Mouse (Mus musculus): ENCODE measurements around the gene Mdfi.

The Mdfi gene

GRCm38 (mm10) chr17:47812200-47812599, 22.3 kb downstream of the Mdfi start:
- in situ Hi-C loops (cut with MboI; ENCODE audit: unreplicated experiment in 2 of 2): loop anchor here in 1 of 2 experiments (25.0 kb wide), 3 partner anchors 800 to 1575 kb away; no protein-coding TSS in a partner anchor

GRCm38 (mm10) chr17:47811265-47811800, 23.2 kb downstream of the Mdfi start:
- in situ Hi-C loops (cut with MboI; ENCODE audit: unreplicated experiment in 2 of 2): loop anchor here in 1 of 2 experiments (25.0 kb wide), 3 partner anchors 801 to 1576 kb away; no protein-coding TSS in a partner anchor

- in situ Hi-C loops (cut with MboI; ENCODE audit: unreplicated experiment in 2 of 2): loop anchor here in 1 of 2 experiments (25.0 kb wide), 3 partner anchors 806 to 1581 kb away; no protein-coding TSS in a partner anchor
Measured at GRCm38 (mm10) chr17:47806230-47806629, 28.3 kb downstream of the Mdfi start.

DNA sequence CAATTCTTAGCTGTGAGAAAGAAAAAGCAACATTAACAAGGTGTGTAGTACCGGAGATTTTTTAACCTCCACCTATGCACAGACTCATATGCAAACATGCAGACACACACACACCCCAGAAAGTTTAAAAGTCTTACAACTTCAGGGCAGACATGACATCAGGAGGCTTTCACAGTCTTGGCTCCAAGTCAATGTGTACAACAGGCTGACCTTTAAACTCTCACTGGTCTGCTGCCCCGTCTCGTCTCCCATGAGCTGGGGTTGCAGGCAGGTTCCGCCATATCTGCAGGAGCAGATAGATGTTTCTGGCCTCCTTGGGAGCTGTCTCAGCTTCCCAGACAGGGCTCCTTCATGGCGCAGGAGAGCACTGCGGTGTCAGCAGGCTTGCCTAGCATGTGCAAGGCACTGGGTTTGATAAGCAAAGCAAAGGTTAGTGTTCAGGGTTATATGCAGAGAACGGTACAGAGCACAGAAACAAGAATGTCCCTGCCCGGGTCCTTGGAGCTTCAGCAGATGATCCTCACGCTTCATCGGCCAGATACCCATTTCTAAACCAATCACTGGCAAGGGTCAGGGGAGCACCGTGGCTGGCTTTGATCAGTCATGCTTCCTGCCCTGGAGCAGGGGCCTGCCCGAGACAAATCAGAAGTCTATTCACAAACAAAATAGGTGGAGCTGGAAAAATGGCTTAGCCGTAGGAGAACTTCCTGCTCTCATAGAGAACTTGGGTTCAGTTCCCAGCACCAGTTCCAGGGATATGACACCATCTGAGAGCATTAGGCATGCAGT, 29.2 kb downstream of the Mdfi start:
- in situ Hi-C loops (cut with MboI; ENCODE audit: unreplicated experiment in 2 of 2): loop anchor here in 1 of 2 experiments (25.0 kb wide), 3 partner anchors 807 to 1582 kb away; no protein-coding TSS in a partner anchor

DNA sequence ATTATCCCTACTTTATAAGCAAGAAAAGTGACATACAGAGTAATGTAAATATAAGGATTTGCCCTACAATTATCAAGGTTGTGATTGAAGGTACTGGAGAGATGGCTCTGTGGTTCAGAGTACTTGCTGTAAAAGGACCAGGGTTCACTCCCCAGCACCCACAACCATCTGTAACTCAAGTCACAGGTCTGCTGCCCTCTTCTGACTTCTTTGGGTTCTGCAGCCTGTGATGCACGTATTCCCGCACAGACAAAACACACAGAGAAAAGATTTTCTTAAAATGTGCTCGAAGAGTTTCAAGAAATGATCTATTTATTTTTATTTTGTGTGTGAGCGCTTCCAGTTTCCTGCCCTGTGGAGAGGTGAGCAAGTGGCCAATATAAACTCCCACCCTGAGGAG, 30.8 kb downstream of the Mdfi start:
- in situ Hi-C loops (cut with MboI; ENCODE audit: unreplicated experiment in 2 of 2): loop anchor here in 1 of 2 experiments (25.0 kb wide), 3 partner anchors 809 to 1584 kb away; no protein-coding TSS in a partner anchor

- in situ Hi-C loops (cut with MboI; ENCODE audit: unreplicated experiment in 2 of 2): loop anchor here in 1 of 2 experiments (25.0 kb wide), 3 partner anchors 809 to 1584 kb away; no protein-coding TSS in a partner anchor
Measured at GRCm38 (mm10) chr17:47802806-47803205, 31.7 kb downstream of the Mdfi start.

- in situ Hi-C loops (cut with MboI; ENCODE audit: unreplicated experiment in 2 of 2): loop anchor here (5.0 to 10.0 kb wide), 4 partner anchors 65 to 540 kb away; no protein-coding TSS in a partner anchor
Measured at GRCm38 (mm10) chr17:47797383-47797782, 37.1 kb downstream of the Mdfi start.

- in situ Hi-C loops (cut with MboI; ENCODE audit: unreplicated experiment in 2 of 2): loop anchor here (5.0 to 10.0 kb wide), 4 partner anchors 65 to 540 kb away; no protein-coding TSS in a partner anchor
Measured at GRCm38 (mm10) chr17:47796968-47797367, 37.5 kb downstream of the Mdfi start.

DNA sequence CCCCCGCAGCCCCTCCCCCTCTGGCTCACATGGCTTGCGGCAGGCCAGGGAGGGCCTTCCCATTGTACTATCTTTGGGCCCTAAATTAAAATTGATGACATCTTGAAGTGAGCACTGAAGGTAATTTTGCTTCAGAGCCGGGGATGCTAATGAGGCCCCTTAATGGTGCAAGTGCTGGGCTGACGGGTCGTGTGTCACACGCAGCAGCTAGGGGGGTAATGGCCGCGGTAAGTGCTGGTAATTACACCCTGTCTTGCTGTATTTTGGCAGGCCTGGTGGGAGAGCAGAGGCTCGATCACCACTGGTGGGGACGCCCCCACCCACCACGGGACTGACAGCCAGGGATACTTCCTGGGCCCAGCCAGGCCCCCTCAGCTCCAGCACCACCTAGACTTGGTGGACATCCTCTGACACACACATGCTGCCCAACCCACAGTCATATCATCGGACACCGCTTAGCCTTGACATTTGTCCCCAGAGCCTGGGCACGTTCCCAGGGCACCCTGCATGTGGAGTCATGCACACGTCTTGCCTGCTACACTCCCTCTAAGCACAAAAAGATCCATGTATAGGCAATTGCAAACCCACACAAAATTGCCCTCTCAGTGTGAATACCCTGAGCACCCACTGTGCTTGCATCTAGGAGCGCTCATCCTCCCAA, 38.2 kb downstream of the Mdfi start:
- in situ Hi-C loops (cut with MboI; ENCODE audit: unreplicated experiment in 2 of 2): loop anchor here (5.0 to 10.0 kb wide), 4 partner anchors 66 to 541 kb away; no protein-coding TSS in a partner anchor

DNA sequence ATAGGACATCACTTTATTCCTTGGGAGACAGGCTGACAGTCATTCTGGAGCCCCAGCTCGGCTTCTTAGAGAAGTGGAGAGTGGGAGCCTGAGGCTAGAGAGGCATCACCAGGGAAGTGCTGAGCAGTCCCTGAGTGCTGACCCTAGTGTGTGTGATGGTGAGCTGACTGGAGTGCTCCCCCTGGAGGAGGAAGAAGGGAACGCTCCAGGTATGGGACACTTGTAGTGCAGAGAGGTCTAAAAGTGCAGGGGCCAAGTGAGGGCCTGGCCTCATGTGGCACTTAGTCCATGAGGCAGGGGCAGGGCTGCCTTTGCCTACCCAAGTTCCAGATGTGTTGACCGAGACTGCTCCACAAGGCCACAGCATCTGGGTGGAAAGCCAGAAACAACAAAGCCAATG, 39.0 kb downstream of the Mdfi start:
- in situ Hi-C loops (cut with MboI; ENCODE audit: unreplicated experiment in 2 of 2): loop anchor here (5.0 to 10.0 kb wide), 4 partner anchors 67 to 542 kb away; no protein-coding TSS in a partner anchor

- in situ Hi-C loops (cut with MboI; ENCODE audit: unreplicated experiment in 2 of 2): loop anchor here (5.0 to 10.0 kb wide), 4 partner anchors 51 to 544 kb away; no protein-coding TSS in a partner anchor
Measured at GRCm38 (mm10) chr17:47793377-47793776, 41.1 kb downstream of the Mdfi start.

- in situ Hi-C loops (cut with MboI; ENCODE audit: unreplicated experiment in 2 of 2): loop anchor here (5.0 to 10.0 kb wide), 4 partner anchors 50 to 545 kb away; no protein-coding TSS in a partner anchor
Measured at GRCm38 (mm10) chr17:47792098-47792863, 42.2 kb downstream of the Mdfi start.

DNA sequence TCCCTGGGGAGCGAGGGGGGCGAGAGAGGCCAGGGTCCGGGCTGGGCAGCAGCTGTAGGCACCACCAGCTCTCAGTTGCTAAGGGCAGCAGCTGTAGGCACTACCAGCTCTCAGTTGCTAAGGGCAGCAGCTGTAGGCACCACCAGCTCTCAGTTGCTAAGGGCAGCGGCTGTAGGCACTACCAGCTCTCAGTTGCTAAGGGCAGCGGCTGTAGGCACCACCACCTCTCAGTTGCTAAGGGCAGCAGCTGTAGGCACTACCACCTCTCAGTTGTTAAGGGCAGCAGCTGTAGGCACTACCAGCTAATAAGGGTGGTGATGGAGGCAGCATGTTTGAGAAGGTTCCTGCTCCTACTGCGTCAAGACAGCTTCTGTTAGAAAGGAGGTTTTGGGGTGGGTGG, 45.5 kb downstream of the Mdfi start:
- in situ Hi-C loops (cut with MboI; ENCODE audit: unreplicated experiment in 2 of 2): no loop called here

DNA sequence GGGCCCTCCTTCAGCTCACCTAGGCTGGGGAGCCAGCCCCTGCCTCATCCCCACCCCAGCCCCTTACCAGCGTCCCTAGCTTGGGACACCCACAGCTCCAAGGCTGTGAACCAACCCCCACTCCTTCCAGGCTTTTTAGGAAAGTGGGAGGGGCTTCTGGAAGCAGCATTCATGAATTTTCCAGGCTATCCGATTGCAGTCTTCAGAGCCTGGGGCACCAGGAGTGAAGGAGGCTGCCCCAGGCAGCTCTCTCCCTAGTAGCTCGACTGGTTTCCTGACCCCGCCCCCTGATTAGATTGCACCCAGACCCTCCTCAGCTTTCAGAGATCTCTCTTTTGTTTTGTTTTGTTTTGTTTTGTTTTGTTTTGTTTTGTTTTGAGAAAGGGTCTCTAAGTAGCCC, 46.2 kb downstream of the Mdfi start:
- in situ Hi-C loops (cut with MboI; ENCODE audit: unreplicated experiment in 2 of 2): no loop called here

GRCm38 (mm10) chr17:47787632-47788031, 46.9 kb downstream of the Mdfi start:
- in situ Hi-C loops (cut with MboI; ENCODE audit: unreplicated experiment in 2 of 2): no loop called here

- in situ Hi-C loops (cut with MboI; ENCODE audit: unreplicated experiment in 2 of 2): no loop called here
Measured at GRCm38 (mm10) chr17:47784411-47784810, 50.1 kb downstream of the Mdfi start.

- in situ Hi-C loops (cut with MboI; ENCODE audit: unreplicated experiment in 2 of 2): no loop called here
Measured at GRCm38 (mm10) chr17:47783445-47784223, 50.9 kb downstream of the Mdfi start.

GRCm38 (mm10) chr17:47782486-47782885, 52.0 kb downstream of the Mdfi start:
- in situ Hi-C loops (cut with MboI; ENCODE audit: unreplicated experiment in 2 of 2): no loop called here

DNA sequence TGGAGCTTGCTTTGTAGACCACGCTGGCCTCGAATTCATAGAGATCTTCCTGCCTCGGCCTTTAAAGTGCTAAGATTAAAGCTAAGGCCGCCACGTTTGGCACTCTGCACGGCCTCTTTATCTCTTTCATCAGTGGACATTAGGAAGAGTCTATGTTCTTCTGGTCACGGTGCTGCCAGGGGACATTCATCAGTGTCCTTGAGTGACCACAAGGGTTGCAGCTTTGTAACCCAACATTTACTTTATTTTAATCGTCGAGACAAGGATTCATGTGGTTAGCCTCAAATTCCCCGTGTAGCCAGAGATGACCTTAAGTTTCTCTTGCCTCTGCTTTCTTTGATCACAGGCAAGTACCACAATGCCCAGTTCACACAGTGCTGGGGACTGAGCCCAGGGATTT, 54.0 kb downstream of the Mdfi start:
- in situ Hi-C loops (cut with MboI; ENCODE audit: unreplicated experiment in 2 of 2): no loop called here

Measured in v-Abl transformed pro-B cells (cell line).